Mouse (Mus musculus): ENCODE measurements around the gene Zdhhc15. TPM values are rescaled to one million over a fixed set of nuclear protein-coding genes. Genes with fewer than 3 reads are reported as not detected.

The Zdhhc15 gene
- polyA plus RNA-seq, 1 experiment from 2014 or later = 12.2 TPM

Other genes with a start within 250 kb of the Zdhhc15 start
- 1.4 and 2.0 TPM in 2 replicates for gene Uprt, start 188.2 kb downstream of the Zdhhc15 start, polyA plus RNA-seq (2014; fragmentation: Nextera tagmentation; extraction: Ambion mirVana)
- gene Magee2, start 186.2 kb upstream of the Zdhhc15 start, polyA plus RNA-seq (2014; fragmentation: Nextera tagmentation; extraction: Ambion mirVana) = 5.8 and 7.0 TPM in 2 replicates

Measured in midbrain, embryonic 11.5 days (tissue).